Mouse (Mus musculus) liver, embryonic 14.5 days (tissue): ENCODE measurements around the gene Pvr. TPM values are rescaled to one million over a fixed set of nuclear protein-coding genes. Genes with fewer than 3 reads are reported as not detected.
A peak's percentile ranks its signal among the peaks of the same experiment; 100 is the strongest.

Experiments
- ATAC-seq: fragments of 200-750 bp; cut with Nextera tagmentation; 2 replicates; pipeline ENCODE4 v1.8.0; 2017; ENCODE audit warnings: moderate number of reproducible peaks, mild to moderate bottlenecking, moderate library complexity; ENCODE audit not compliant: insufficient read depth
- DNase-seq, 3 experiments: peaks; one replicate each; pipeline ENCODE4 v3.0.0-alpha.2; 2012 to 2013; ENCODE audit warnings: low read depth in 3 of 3, low spot score in 3 of 3
- H3K27ac ChIP-seq: fragments of 300-500 bp; sonication (generic); 2 replicates; pipeline ENCODE4 v1.5.1; 2014; ENCODE audit warnings: moderate library complexity, mild to moderate bottlenecking, control low read depth, inconsistent platforms
- H3K27me3 ChIP-seq: fragments of 300-500 bp; sonication (generic); 2 replicates; pipeline ENCODE4 v1.6.1; 2014; ENCODE audit warnings: mild to moderate bottlenecking, low read length, moderate library complexity; ENCODE audit not compliant: control insufficient read depth, insufficient read depth
- H3K36me3 ChIP-seq: fragments of 300-500 bp; sonication (generic); replicated peaks from 2 replicates; pipeline ENCODE4 v1.6.1; 2014; ENCODE audit warnings: low read depth; ENCODE audit not compliant: control insufficient read depth, insufficient read depth
- H3K4me1 ChIP-seq, 2 experiments: fragments of 200-500 bp in 1 of 2; fragments of 300-500 bp in 1 of 2; sonication (generic) in 1 of 2; replicated peaks; 2 replicates each; pipeline ENCODE4 v1.6.1; 2012 to 2014; ENCODE audit warnings: antibody characterized with exemption in 1 of 2, inconsistent platforms in 1 of 2, low read length in 1 of 2; ENCODE audit not compliant: control insufficient read depth in 2 of 2, insufficient read depth in 2 of 2
- H3K4me2 ChIP-seq: fragments of 300-500 bp; sonication (generic); 2 replicates; pipeline ENCODE4 v1.6.1; 2014; ENCODE audit warnings: low read depth, mild to moderate bottlenecking, control low read depth, moderate library complexity
- H3K4me3 ChIP-seq, 2 experiments: fragments of 200-500 bp in 1 of 2; fragments of 300-500 bp in 1 of 2; sonication (generic) in 1 of 2; 2 replicates each; pipeline ENCODE4 v1.5.1; 2012 to 2014; ENCODE audit warnings: low read depth in 2 of 2, low read length in 2 of 2, mild to moderate bottlenecking in 2 of 2, control low read depth in 1 of 2, inconsistent platforms in 1 of 2, moderate library complexity in 1 of 2; ENCODE audit not compliant: insufficient read depth in 1 of 2
- H3K9ac ChIP-seq: fragments of 300-500 bp; sonication (generic); replicated peaks from 2 replicates; pipeline ENCODE4 v1.6.1; 2014; ENCODE audit warnings: mild to moderate bottlenecking, control low read depth, moderate library complexity
- H3K9me3 ChIP-seq: fragments of 300-500 bp; sonication (generic); 2 replicates; pipeline ENCODE4 v1.6.1; 2016; ENCODE audit warnings: low read length, mixed read lengths; ENCODE audit not compliant: control insufficient read depth
- CTCF ChIP-seq: IDR thresholded peaks from 2 replicates; pipeline ENCODE4 v1.5.1; 2016; ENCODE audit warnings: antibody characterized with exemption, low read depth, control low read depth
- EP300 ChIP-seq: IDR thresholded peaks from 2 replicates; pipeline ENCODE4 v1.6.1; 2016; ENCODE audit warnings: antibody characterized with exemption, low read depth
- WGBS: fragments of 180-500 bp; shearing (Covaris S2); extraction: QIAGEN DNeasy Blood & Tissue Kit; methylation state at CpG from one replicate; pipeline ENCODE4 v1.1.7; 2014; ENCODE audit not compliant: insufficient replicate concordance; 5-methylcytosine and 5-hydroxymethylcytosine counted together
- polyA plus RNA-seq, 2 experiments: library from polyadenylated mRNA; depleted of rRNA in 1 of 2; stranded (reverse) in 1 of 2; unstranded in 1 of 2; fragments of >200 nt; fragmentation: Nextera tagmentation in 1 of 2; extraction: Ambion mirVana in 1 of 2; gene quantifications; 2 replicates each; pipeline versions ENCODE4 v1.2.1 to v1.2.3; 2012 to 2014

The Pvr gene
- polyA plus RNA-seq, 2 experiments: 1.8 to 2.6 TPM

- H3K4me1 ChIP-seq: no peaks in the 10 kb centered on the region; a peak in 1 of 4 replicates
- H3K4me2 ChIP-seq: no peak overlapping the region
- H3K9ac ChIP-seq: no peak overlapping the region
- H3K9me3 ChIP-seq: no peaks in the 10 kb centered on the region
- WGBS: 59% methylated on average over 8 of the region's 8 CpGs
- H3K27me3 ChIP-seq: no peaks in the 10 kb centered on the region
- H3K4me3 ChIP-seq: no peak overlapping the region
- DNase-seq (no peak), ATAC-seq (peak; percentile 56)
- no peak overlapping the region for H3K27ac ChIP-seq
- H3K36me3 ChIP-seq: no peaks in the 10 kb centered on the region
- TF ChIP-seq CTCF (no peak), EP300 (no peak)
Observed at GRCm38 (mm10) chr7:19865246-19866036, 55.5 kb downstream of the Pvr start.

GRCm38 (mm10) chr7:19864241-19864640 is 56.7 kb downstream of the Pvr start:
- no peaks in the 10 kb centered on the region for H3K9me3 ChIP-seq
- ATAC-seq: no peak
- no peaks in the 10 kb centered on the region for H3K27me3 ChIP-seq
- H3K27ac ChIP-seq: no peak overlapping the region
- DNase-seq: no peak
- no peak overlapping the region for H3K4me2 ChIP-seq
- H3K36me3 ChIP-seq: no peaks in the 10 kb centered on the region
- H3K4me1 ChIP-seq: no peaks in the 10 kb centered on the region; a peak in 1 of 4 replicates
- WGBS: 30% methylated on average over 2 of the region's 2 CpGs
- no peak overlapping the region for H3K9ac ChIP-seq
- no peak for TF ChIP-seq EP300
- TF ChIP-seq CTCF: no peak
- H3K4me3 ChIP-seq: no peak overlapping the region

- H3K4me3 ChIP-seq: no peak within 1 kb of the TSS
- no peaks in the 10 kb centered on the region for H3K36me3 ChIP-seq
- no peak for DNase-seq
- no peak for TF ChIP-seq EP300
- TF ChIP-seq CTCF: no peak
- no peaks in the 10 kb centered on the region for H3K9me3 ChIP-seq
- no peaks in the 10 kb centered on the region for H3K27me3 ChIP-seq
- no peak within 1 kb of the TSS for H3K27ac ChIP-seq
- 70% methylated on average over 9 of the region's 9 CpGs for WGBS
- H3K4me1 ChIP-seq: no peaks in the 10 kb centered on the region; a peak in 1 of 4 replicates
- no peak for ATAC-seq
- no peak within 1 kb of the TSS for H3K9ac ChIP-seq
- no peak within 1 kb of the TSS for H3K4me2 ChIP-seq
Observed at GRCm38 (mm10) chr7:19861199-19861598, 59.8 kb downstream of the Pvr start, which contains the start of gene Ceacam16. Gene Ceacam16, minus strand, starts transcription at chr7:19861299.

GRCm38 (mm10) chr7:19859740-19860139 is 61.2 kb downstream of the Pvr start:
- Histone ChIP-seq H3K4me2 (no peak overlapping the region), H3K27ac (no peak overlapping the region), H3K36me3 (no peaks in the 10 kb centered on the region), H3K4me3 (no peak overlapping the region), H3K9me3 (no peaks in the 10 kb centered on the region), H3K9ac (no peak overlapping the region), H3K27me3 (no peaks in the 10 kb centered on the region), H3K4me1 (no peaks in the 10 kb centered on the region)
- WGBS: 51% methylated on average over 10 of the region's 10 CpGs
- ATAC-seq (no peak), DNase-seq (no peak)
- no peak for TF ChIP-seq EP300
- no peak for TF ChIP-seq CTCF

- H3K27me3 ChIP-seq: peaks cover 6% of the 10 kb centered on the region; the same call in 1 of the 2 replicates
- WGBS: 59% methylated on average over 6 of the region's 6 CpGs
- no peak for DNase-seq
- ATAC-seq: no peak
- no peak overlapping the region for H3K4me3 ChIP-seq
- no peak overlapping the region for H3K27ac ChIP-seq
- H3K9ac ChIP-seq: no peak overlapping the region
- no peaks in the 10 kb centered on the region for H3K9me3 ChIP-seq
- H3K36me3 ChIP-seq: no peaks in the 10 kb centered on the region
- H3K4me1 ChIP-seq: no peaks in the 10 kb centered on the region
- TF ChIP-seq CTCF (no peak), EP300 (no peak)
- H3K4me2 ChIP-seq: no peak overlapping the region
Observed at GRCm38 (mm10) chr7:19856283-19856682, 64.7 kb downstream of the Pvr start.
